Mouse (Mus musculus) kidney, adult 9 months (tissue): ENCODE data around the gene Zfp36.
A peak's percentile ranks its signal among the peaks of the same experiment; 100 is the strongest.

Experiments used
- DNase-seq: peaks from one replicate; pipeline ENCODE4 v3.0.0; 2022

The Zfp36 gene

DNA sequence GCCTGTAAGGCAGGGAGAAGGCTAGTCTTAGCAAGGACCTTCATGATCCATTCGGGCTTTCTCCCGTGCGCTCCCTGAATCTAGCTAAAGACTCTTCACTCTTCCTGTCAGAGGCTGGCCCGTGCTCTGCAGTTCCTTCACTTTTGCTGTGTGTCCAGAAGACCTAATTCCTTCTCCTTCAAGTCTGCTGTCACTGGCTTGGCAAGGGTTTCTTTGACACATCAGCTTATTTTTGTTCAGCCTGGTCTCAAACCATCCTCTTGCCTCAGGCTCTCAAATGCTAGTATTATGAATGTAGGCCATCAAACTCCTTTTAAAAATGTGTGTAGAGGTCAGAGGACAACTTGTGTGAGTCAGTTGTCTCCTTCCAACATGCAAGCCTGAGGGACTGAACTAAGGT, 3.6 kb upstream of the Zfp36 start:
- no peak for DNase-seq

DNA sequence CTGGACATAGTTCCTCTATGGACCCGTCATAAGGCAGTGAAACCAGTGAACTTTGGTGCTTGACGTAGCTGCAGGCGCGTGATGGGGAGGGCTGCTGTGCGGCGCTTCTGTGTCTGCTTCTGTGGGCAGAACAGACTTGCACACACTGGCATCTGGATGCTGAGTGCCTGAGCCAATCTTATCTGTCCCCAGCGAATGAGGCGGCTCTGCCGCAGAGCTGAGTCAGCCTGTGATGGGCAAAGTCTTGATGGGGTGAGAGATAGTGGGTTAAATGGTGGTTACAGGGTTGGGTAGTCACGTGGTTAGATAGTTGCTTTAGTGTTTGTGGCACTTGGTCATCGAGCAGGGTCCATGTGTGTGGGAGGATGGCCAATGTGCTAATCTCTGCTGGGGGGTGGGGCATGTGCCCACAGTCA, 2.9 kb upstream of the Zfp36 start:
- peak; percentile 83 for DNase-seq

DNA sequence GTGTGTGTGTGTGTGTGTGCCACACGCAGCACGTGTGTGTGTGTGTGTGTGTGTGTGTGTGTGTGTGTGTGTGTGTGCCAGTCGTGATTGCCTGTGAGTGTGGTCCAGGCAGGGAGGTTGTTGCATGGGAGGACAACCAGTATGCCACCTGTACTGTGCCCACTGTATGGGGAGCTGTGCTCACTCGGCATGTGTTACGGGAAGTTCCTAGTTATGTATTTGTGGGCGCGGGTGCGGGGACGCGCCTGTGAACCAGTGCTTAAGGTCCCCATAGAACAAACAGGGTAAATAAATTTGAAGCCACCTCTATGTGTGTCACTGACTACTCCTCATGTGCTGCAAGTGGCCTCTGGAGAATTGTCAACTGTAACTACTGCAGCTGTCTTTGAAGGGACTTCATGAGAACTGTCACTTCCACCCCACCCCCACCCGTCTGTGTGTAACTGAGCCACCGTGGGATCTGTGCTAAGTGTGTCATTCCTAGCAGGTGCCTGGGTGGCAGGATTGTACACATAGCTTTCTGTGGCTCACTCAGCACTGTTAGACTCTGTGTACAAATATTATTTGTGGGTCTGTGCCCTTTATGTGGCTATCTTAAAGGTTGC, 2.4 kb upstream of the Zfp36 start:
- peak; percentile 35 for DNase-seq

DNA sequence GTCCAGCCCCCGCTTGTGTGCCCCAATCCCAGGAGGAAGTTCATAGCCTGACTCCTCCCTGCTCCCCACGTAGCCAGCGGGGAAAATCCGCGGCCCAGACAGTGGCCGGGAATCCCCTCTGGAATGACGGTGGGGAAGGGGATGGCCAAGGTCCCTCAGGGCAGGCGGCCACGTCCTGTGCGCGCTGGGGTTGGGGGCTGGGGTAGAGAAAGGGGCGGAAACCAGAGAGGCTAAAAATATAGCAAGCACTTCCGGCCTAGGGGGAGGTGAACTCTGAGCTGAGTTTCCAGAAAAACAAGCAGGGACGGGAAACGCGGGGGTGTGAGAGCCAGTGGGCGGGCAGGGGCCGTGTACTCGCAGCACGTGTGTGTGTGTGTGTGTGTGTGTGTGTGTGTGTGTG, 1.9 kb upstream of the Zfp36 start:
- DNase-seq = peak; percentile 94

DNA sequence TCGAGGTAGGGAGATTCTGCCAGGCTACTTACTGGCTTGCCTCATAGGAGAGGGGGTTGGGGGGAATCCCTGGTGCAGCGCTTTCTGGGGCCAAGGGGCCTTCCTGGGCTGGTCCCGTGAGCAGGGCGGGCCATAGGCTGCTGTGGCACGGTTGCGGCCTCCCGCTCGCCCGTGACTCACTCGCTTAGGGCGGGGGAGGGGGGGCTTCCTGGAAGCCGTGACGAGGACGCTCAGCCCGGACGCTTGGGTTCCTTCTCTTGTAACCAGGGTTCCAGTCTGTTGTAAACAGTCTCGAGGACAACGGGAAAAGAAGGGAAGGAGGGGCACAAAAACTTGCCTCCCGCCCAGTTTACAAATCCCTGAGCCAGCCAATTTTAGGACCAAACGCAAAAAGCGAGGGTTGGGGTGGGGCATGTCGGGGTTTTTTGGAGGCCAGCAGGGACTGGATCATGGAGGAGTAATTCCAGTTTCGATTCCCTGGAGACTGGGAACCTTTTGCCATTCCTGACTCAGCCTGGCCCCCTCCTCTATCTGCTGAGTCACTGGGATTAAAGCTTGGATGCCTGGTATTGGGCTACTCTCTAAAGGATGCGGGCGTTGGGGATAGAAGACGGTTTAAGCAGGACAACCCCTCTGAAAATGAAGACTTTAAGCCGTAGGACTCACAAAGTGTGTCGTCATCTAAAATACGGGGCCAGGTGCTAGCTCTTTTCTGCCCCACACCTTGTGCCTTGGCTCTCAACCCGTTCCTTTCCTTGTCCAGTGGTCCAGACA, 1.2 kb upstream of the Zfp36 start:
- DNase-seq = peak; percentile 78

GRCm38 (mm10) chr7:28378769-28379651, 1.0 kb downstream of the Zfp36 start:
- peak; percentile 97 for DNase-seq

GRCm38 (mm10) chr7:28378066-28378690, 1.9 kb downstream of the Zfp36 start:
- peak; percentile 91 for DNase-seq

GRCm38 (mm10) chr7:28377190-28378065, 2.6 kb downstream of the Zfp36 start:
- peak; percentile 65 for DNase-seq

DNA sequence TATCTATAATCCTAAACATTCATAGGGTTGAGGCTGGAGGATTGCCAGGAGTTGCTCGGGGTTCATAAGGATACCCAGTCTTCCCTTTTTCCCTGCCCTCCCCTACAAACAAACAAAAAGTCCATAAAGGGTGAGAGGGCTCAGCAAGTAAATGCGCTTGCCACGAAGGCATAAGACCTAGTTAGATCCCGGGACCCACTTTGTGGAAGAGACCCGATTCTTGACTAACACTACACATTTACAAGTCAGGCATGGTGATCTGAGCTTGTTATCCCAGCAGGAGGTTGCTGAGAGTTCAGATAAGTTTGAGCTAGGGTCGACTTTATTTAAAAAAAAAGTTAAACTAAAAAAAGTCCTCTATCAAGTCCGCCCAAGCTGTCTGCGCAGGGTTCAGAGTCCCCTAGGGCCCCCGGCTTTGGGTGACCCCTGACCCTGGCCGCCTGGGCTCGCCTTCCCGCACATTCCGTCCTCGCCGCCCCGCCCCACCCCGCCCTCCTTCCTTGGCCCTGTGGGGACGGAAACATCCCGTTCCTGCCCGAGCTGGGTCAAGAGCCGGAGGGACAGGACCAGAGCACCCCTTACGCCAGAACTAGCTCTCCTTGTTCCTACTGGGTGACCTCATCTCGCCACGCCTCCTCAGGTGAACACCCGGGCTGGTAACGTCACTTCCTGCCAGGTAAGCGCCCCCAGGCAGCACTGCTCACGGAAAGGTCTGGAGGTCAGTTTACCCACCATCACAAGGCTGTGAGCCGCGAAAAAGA, 3.9 kb downstream of the Zfp36 start:
- DNase-seq = peak; percentile 95

GRCm38 (mm10) chr7:28375176-28375921, 4.7 kb downstream of the Zfp36 start:
- peak; percentile 93 for DNase-seq

- no peak for DNase-seq
Measured at GRCm38 (mm10) chr7:28374647-28375046, 5.4 kb downstream of the Zfp36 start.

DNA sequence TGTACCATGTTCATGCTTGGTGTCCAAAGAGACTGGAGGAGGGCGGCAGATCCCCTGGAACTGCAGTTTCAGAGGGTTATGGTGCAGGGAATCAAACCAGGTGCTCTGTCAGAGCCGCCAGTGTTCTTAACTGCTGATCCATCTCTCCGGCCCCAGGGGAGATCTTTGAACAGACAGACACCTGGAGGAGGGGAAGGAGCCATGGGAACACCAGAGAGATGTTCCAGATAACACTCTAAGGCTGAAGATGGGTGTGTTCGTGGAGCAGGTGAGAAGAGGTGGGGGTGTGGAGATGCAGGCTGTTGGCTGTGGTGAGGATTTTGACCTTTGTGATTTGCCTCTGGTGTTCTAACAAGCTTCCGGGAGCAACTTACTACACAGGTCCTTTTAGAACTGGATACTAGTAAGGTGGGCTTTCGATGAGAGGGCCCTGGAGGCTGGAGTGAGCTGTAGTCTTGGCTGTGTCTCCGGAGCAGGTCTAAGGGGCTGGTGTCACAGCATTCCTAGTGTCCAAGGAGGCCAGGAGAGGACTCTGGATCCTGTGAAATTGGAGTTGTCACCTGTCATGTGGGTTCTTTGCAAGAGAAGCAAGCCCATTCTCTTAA, 6.1 kb downstream of the Zfp36 start:
- DNase-seq = peak; percentile 51

DNA sequence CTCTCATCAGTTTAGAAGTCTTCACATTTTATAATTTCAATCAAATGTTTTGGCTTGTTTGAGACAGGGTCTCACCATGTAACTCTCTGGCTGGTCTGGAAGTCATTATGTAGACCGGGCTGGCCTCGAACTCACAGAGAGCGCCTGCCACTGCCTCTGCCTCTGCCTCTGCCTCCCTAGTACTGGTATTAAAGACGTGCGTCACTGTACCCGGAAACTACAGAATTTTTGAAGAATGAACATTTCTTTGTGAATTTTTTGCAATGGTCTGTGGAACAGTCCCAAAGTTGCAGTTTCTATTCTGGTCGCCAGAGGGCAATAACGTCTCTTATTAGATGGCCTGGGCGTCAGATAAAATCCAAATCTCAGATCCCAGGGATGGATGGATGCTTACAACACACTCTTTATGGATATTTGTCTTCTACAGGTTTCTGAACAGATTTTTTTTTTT, 6.9 kb downstream of the Zfp36 start:
- DNase-seq = peak; percentile 93

DNA sequence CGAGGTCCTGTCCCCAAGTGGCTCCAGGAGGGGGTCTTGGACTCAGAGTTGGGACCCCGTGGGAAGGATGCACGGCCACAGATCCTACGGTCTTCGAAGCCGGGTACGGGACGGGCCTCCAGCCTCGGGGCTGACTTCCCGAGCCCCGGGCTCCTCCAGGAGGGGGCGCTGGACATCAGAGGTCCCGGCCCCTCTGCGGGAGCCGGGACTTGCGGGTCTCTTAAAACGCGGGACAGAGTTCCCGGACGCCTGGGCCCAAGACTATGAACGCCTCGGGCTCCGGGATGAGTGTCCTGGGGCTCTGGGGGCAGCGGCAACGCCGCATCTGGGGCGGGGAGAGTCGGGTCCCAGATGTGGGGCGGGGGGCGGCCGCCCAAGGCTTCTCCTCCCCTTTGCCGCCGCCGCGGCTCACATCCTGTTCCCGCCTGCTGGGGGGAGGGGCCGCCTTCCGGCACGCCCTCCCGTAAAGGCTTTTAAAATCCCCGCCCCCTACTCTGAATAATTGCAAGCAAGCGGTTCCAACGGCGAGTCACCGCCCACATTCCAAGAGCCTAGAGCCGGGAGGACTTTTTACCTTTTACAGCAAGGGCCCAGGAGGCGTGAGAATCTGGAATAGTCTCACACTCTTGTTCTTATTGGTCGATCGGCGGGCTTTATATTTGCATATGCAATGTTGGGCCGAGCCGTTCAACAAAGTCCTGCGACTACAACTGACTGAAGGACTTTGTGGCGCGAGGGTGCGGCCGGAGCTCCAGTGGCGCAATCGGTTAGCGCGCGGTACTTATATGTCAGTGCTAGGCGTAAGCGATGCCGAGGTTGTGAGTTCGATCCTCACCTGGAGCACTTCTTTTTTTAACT, 7.6 kb downstream of the Zfp36 start, which contains the start of gene Plekhg2:
Gene Plekhg2, minus strand, starts transcription at position 349 of the 858 bp plus-strand sequence.
- peak; percentile 100 for DNase-seq

DNA sequence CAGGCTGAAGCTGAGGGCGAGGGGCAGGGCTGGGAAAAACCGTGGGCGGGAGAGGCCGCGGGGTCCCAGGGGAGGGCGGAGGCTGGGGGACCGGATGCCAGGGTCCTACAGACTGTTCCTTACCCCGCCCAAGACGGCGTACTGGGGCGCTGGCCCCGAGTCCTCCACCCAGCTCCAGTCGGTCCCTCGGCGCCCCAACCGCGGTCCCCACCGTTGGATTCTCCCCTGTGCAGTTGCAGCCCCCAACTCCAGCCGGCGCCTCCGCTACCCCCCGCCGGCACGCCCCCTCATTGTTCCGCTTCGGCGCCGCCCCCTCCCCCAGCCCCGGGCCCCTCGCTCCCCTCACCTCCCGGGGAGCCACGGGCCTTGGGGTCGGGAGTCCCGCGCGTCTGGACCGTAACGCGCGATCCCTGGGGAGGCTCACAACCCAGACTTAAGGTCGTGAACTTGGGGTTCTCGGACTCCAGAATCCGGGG, 8.5 kb downstream of the Zfp36 start:
- peak; percentile 50 for DNase-seq

DNA sequence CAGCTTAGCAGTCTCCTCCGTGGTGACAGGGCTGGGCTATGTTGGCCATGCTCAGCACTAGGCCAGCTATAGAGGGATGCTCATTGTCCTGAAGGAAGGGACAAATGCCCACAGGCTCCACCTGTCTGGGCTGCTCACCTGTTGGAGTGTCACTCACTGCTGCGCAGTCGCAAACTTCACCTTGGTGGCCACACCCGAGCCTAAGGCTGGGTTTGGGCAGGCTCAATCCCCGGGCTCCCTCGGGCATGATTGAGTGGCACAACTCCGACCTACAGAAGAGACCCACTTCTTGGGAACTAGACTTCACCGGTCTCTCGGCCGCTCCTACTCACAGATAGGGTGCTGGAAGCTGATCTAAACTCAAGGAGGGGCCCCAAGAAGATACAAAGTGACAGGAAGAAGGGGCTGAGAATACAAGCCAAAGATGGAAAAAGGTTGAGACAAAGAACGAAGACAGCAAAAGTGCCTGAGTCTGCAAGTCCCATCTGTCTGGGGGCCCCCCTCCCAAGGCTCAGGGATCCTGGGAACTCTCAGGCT, 9.0 kb downstream of the Zfp36 start:
- peak; percentile 38 for DNase-seq

- peak; percentile 14 for DNase-seq
Measured at GRCm38 (mm10) chr7:28370051-28370450, 10.0 kb downstream of the Zfp36 start.

DNA sequence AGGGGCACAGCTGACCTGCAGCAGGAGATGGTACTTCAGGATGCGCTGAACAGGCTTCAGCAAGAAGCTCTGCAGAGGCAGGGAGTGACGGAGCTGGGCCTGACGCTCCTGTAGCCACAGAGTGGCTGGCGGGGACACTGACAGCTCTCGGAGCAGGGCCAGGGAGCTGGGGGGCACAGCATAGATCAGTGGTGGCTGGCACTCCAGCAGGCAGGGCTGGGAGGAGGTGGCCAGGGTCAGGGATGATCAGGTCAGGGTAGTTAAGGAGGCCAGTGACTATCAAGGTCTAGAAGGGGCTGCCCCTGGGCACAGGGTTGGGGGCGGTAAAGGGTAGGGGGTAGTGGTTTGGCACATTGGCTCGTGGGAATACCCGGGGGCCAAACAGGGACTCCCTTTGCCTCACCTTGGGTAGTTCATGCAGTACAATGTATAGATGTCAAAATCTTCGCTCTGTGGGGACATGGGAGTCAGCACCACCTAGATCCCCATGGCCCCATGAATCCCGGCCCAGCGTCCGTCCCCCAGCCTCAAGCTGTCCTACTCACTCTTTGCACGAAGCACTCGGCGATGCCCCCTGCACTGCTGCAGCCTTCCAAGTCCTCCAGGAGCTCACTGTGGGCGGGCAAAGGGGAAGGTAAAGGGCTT, 11.7 kb downstream of the Zfp36 start:
- no peak for DNase-seq
